Mouse (Mus musculus) neural tube, embryonic 15.5 days (tissue): Measurements from ENCODE around the gene Ube4b. TPM values are rescaled to one million over a fixed set of nuclear protein-coding genes. Genes with fewer than 3 reads are reported as not detected.
A peak's percentile ranks its signal among the peaks of the same experiment; 100 is the strongest.

Source experiments
- ATAC-seq: fragments of 200-750 bp; cut with Nextera tagmentation; 2 replicates; pipeline ENCODE4 v1.8.0; 2017; ENCODE audit warnings: mild to moderate bottlenecking, moderate TSS enrichment, moderate library complexity; ENCODE audit not compliant: low FRiP score
- H3K27ac ChIP-seq: fragments of 300-500 bp; sonication (generic); replicated peaks from 2 replicates; pipeline ENCODE4 v1.5.1; 2015; ENCODE audit warnings: mild to moderate bottlenecking, inconsistent platforms
- H3K27me3 ChIP-seq: fragments of 300-500 bp; sonication (generic); replicated peaks from 2 replicates; pipeline ENCODE4 v1.6.1; 2015; ENCODE audit warnings: inconsistent platforms
- H3K36me3 ChIP-seq: fragments of 300-500 bp; sonication (generic); 2 replicates; pipeline ENCODE4 v1.6.1; 2015; ENCODE audit warnings: inconsistent platforms
- H3K4me1 ChIP-seq: fragments of 300-500 bp; sonication (generic); 2 replicates; pipeline ENCODE4 v1.6.1; 2015; ENCODE audit warnings: inconsistent platforms
- H3K4me2 ChIP-seq: fragments of 300-500 bp; sonication (generic); 2 replicates; pipeline ENCODE4 v1.6.1; 2015; ENCODE audit warnings: inconsistent platforms, mild to moderate bottlenecking, moderate library complexity
- H3K4me3 ChIP-seq: fragments of 300-500 bp; sonication (generic); replicated peaks from 2 replicates; pipeline ENCODE4 v1.5.1; 2015; ENCODE audit warnings: mild to moderate bottlenecking, inconsistent platforms
- H3K9ac ChIP-seq: fragments of 300-500 bp; sonication (generic); replicated peaks from 2 replicates; pipeline ENCODE4 v1.6.1; 2015; ENCODE audit warnings: mild to moderate bottlenecking, inconsistent platforms
- H3K9me3 ChIP-seq: fragments of 300-500 bp; sonication (generic); replicated peaks from 2 replicates; pipeline ENCODE4 v1.6.1; 2016; ENCODE audit warnings: inconsistent platforms
- WGBS: fragments of 180-500 bp; shearing (Covaris S2); methylation state at CpG from one replicate; pipeline ENCODE4 v1.1.7; 2015; ENCODE audit warnings: mixed read lengths; 5-methylcytosine and 5-hydroxymethylcytosine counted together
- polyA plus RNA-seq: library from polyadenylated mRNA; unstranded; fragments of >200 nt; fragmentation: Nextera tagmentation; extraction: Ambion mirVana; gene quantifications from 2 replicates; pipeline ENCODE4 v1.2.1, GENCODE M21; 2015

Ube4b gene
- polyA plus RNA-seq, 1 experiment from 2014 or later, result 54.5 TPM

DNA sequence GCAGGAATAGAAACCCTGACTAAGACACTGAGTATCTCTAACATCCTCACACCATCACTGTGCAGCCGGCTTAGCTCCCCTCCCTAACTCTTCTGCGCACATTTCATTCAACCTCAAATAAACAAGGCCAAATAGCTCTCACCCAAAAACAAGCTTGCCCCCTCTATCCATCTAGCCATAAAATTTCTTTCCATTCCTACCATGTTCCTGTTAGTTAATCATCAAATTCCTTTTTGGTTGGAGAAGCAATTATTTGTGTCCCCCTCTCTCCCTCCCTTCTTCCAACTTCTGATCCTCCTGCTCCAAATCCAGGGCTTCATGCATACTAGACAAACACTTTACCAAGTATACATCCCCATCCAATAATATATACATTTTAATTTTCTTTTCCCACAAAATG is 130.0 kb downstream of the Ube4b start:
- Histone ChIP-seq H3K27ac (no peak overlapping the region), H3K4me2 (no peak overlapping the region), H3K4me3 (no peak overlapping the region), H3K4me1 (peaks cover 31% of the 10 kb centered on the region), H3K27me3 (no peaks in the 10 kb centered on the region), H3K9ac (no peak overlapping the region), H3K9me3 (no peaks in the 10 kb centered on the region), H3K36me3 (no peaks in the 10 kb centered on the region)
- ATAC-seq, result no peak
- 82% methylated on average over 2 of the region's 2 CpGs for WGBS

DNA sequence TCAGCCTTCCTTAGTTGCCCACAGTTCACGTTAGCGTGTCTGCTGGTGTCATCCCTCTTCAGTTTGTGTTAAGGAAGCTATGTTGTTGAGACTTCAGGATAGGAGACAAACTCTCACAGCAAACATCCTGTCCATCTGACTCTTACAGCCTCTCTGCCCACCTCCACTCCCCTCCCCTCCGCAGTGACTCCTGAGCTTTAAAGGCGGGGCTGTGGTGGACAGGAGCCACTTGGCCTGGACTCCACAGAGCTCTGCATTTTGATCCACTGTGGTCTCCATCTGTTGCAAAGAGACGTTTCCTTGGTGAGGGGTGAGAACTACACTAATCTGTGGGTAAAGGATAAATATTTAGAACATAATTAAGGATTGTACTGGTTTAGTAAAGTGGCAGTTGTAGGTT is 133.6 kb downstream of the Ube4b start:
- 78% methylated on average over 5 of the region's 5 CpGs for WGBS
- Histone ChIP-seq H3K4me3 (no peak overlapping the region), H3K36me3 (peaks cover 23% of the 10 kb centered on the region), H3K27ac (no peak overlapping the region), H3K4me1 (peaks cover 24% of the 10 kb centered on the region), H3K4me2 (no peak overlapping the region), H3K9ac (no peak overlapping the region), H3K9me3 (no peaks in the 10 kb centered on the region), H3K27me3 (no peaks in the 10 kb centered on the region)
- no peak for ATAC-seq

DNA sequence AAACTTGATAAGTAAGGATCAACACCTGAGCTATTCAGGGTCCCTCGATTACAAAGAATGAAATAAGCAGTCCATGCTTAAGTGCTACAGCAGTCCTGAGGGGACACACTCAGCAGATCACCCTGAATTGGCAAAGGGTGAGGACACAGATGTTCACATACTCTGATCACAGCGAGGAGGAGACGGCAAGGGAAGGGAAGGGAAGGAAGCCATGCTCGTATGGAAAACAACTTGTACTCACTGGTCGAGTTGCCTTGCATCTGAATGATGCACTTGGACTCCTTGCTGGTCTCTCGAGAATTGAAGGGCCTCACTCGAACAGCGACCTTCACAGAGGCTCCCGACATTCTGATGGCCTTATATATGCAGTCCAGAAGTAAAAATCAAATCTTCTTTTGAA is 135.5 kb downstream of the Ube4b start:
- WGBS, result 72% methylated on average over 9 of the region's 9 CpGs
- no peak overlapping the region for H3K4me3 ChIP-seq
- no peaks in the 10 kb centered on the region for H3K27me3 ChIP-seq
- H3K27ac ChIP-seq, result no peak overlapping the region
- H3K36me3 ChIP-seq, result peaks cover 23% of the 10 kb centered on the region
- no peak overlapping the region for H3K9ac ChIP-seq
- no peak overlapping the region for H3K4me2 ChIP-seq
- H3K4me1 ChIP-seq, result peaks cover 24% of the 10 kb centered on the region
- H3K9me3 ChIP-seq, result no peaks in the 10 kb centered on the region
- no peak for ATAC-seq

DNA sequence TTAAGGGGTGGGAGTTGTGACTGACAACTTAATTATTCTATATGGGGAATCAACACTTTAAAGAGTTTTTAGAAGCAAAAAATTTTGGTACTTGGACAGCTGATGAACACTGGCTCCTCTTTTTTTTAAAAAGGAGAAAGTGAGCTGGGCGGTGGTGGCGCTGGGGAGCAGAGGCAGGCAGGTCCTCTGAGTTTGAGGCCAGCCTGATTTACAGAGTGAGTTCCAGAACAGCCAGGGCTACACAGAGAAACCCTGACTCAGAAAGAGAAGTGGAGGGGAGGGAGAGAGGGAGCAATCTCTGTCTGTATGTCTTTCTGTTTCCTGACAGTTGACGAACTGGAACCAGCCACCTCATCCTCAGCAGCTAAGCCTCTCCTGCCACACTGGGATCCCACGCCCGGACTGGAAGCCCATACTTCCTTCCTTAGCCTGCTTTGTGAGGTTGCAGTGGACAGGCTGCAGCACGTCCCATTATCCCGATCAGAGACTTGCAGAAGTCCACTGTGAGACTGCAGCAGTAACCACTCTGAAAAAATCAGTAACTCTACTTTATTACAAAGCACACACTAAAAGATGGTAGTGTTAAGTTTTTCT is 136.3 kb downstream of the Ube4b start:
- H3K36me3 ChIP-seq, result peaks cover 23% of the 10 kb centered on the region
- no peaks in the 10 kb centered on the region for H3K27me3 ChIP-seq
- 87% methylated on average over 7 of the region's 7 CpGs for WGBS
- H3K4me3 ChIP-seq, result no peak overlapping the region
- no peak overlapping the region for H3K4me2 ChIP-seq
- H3K9me3 ChIP-seq, result no peaks in the 10 kb centered on the region
- peaks cover 22% of the 10 kb centered on the region for H3K4me1 ChIP-seq
- no peak overlapping the region for H3K27ac ChIP-seq
- no peak for ATAC-seq
- H3K9ac ChIP-seq, result no peak overlapping the region

DNA sequence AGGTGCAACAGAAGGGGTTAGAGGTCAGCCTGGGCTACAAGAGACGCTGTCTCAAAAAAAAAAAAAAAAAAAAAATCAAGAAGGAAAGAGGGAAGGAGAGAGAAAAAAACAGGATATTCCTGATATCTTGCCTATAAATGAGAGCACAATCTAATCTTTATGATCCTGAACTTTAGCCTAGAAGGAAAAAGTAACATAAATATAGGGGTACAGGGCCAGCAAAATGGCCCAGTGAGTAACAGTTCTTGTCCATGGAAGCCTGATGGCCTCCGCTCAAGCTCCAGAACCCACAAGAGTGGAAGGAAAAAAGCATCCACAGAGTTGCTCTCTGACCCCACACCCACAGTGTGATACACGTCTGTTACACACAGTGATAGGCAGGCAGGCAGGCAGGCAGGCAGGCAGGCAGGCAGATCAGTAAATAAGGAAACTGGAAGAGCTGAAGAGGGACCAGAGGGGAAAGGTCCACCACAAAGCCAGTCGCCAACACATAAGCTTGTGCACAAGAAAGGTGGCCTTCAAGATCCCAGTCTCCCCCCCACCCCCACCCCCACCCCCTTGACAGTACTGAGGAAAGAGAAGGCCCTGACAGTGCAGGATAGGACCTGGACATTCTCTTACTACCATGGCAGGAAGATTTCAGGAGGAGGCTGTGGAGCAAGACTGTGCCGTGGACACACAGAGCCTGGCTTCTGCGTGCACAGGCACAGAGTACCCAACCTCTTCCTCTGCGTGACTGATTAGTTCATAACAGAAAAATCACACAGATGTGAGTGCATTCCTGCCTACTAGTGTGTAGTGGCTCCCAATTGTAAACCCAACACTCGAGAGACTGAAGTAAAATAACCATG is 140.0 kb downstream of the Ube4b start:
- Histone ChIP-seq H3K4me2 (no peak overlapping the region), H3K27ac (no peak overlapping the region)
- no peak for ATAC-seq

DNA sequence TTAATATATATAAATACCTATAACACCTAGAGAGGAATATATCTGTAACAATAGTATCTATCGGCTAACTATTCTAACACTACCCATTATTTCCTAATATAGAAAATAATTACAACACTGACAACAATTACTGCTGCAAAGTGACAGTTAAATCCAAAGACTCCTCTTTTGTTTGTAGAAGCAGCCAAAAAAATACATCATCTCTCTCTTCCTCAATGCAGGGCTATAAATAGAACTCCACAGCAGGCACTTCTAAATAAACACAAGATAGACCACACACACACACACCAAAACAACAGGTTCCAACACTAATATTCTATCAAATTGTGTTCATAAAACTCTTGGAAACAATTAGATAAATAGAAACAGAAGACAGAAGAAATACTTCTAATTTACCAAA is 140.9 kb downstream of the Ube4b start:
- Histone ChIP-seq H3K9me3 (no peaks in the 10 kb centered on the region), H3K36me3 (peaks cover 17% of the 10 kb centered on the region), H3K4me1 (peaks cover 25% of the 10 kb centered on the region), H3K9ac (no peak overlapping the region), H3K27me3 (no peaks in the 10 kb centered on the region), H3K4me2 (no peak overlapping the region), H3K27ac (no peak overlapping the region), H3K4me3 (no peak overlapping the region)
- no peak for ATAC-seq
- 78% methylated on average over 1 of the region's 1 CpGs for WGBS

More for the DNA sequence above, 140.0 kb downstream of the Ube4b start:
- Histone ChIP-seq H3K9me3 (no peaks in the 10 kb centered on the region), H3K4me3 (no peak overlapping the region), H3K36me3 (peaks cover 23% of the 10 kb centered on the region), H3K4me1 (peaks cover 25% of the 10 kb centered on the region), H3K27me3 (no peaks in the 10 kb centered on the region), H3K9ac (no peak overlapping the region)
- WGBS, result 79% methylated on average over 8 of the region's 8 CpGs

DNA sequence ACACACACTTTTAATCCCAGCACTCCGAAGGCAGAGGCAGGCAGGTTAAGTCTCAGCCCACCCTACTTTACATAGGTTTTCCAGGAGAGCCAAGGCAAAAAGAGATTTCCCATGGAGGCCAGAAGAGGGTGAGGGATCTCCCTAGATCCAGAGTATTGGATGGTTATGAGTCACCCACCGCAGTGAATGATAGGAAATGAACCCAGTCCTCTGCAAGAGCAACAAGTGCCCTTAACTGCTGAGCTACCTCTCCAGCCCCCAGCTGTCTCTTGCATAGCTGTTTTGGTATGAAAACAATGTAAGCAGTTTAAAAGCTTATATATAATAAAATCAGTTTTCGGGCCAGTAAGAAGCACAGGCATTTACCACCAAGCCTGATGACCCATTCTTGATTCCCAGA is 143.5 kb downstream of the Ube4b start:
- H3K27ac ChIP-seq, result 0 out of 2 replicates have a peak overlapping the region, but pooled peaks have one; percentile 13
- no peak for ATAC-seq
- peaks cover 43% of the 10 kb centered on the region for H3K4me1 ChIP-seq

DNA sequence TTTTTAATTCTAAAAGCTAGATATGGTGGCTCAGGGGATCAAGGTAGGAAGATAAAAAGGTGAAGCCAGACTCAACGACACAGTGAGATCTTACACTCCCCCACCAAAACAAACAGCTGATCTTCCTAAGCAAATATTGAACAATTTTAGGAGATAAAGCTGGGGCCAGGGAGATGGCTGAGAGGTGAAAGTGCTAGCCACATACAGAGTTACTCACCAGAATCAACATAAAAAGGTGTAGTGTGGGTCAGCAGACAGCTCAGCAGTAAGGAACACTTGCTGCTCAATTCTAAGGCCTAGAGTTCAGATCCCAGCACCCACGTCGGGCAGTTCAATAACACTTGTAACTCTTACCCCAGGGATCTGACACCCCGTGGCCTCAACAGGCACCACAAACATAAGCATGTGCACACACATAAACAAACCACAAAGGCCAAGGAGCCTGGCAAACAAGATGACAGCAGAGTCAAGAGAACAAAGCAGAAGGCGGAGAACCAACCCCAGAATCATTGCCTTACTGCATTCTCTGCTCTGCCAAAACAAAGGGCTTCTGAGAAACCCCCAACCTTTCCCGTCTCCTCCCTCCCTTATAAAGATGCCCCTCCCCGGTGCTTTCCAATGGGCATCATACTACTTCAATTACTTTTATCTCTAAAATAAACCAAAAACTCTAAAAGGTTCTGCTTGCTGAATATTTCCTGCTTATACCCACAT is 144.4 kb downstream of the Ube4b start:
- ATAC-seq, result no peak

More for the DNA sequence above, 143.5 kb downstream of the Ube4b start:
- no peak overlapping the region for H3K4me2 ChIP-seq
- no peaks in the 10 kb centered on the region for H3K9me3 ChIP-seq
- no peak overlapping the region for H3K4me3 ChIP-seq
- H3K9ac ChIP-seq, result no peak overlapping the region
- H3K27me3 ChIP-seq, result no peaks in the 10 kb centered on the region
- 81% methylated on average over 3 of the region's 3 CpGs for WGBS
- H3K36me3 ChIP-seq, result no peaks in the 10 kb centered on the region

More for the DNA sequence above, 144.4 kb downstream of the Ube4b start:
- Histone ChIP-seq H3K9ac (no peak overlapping the region), H3K27ac (0 out of 2 replicates have a peak overlapping the region, but pooled peaks have one; percentile 13), H3K27me3 (no peaks in the 10 kb centered on the region), H3K36me3 (no peaks in the 10 kb centered on the region), H3K4me3 (no peak overlapping the region), H3K9me3 (no peaks in the 10 kb centered on the region), H3K4me1 (peaks cover 50% of the 10 kb centered on the region), H3K4me2 (no peak overlapping the region)
- 47% methylated on average over 7 of the region's 7 CpGs for WGBS

Other genes starting within 250 kb of the Ube4b start
- gene Kif1b, start 119.1 kb downstream of the Ube4b start, polyA plus RNA-seq, result 102 and 121 TPM in 2 replicates
- 1.1 TPM in 1 of 2 replicates, not detected in the other for gene Rbp7, start 28.2 kb upstream of the Ube4b start, polyA plus RNA-seq
- not detected in 2 replicates for gene Tmem274, start 50.6 kb upstream of the Ube4b start, polyA plus RNA-seq
- 5.8 and 9.0 TPM in 2 replicates for gene Nmnat1, start 58.5 kb upstream of the Ube4b start, polyA plus RNA-seq
- gene Lzic, start 58.5 kb upstream of the Ube4b start, polyA plus RNA-seq, result 37.9 and 40.0 TPM in 2 replicates
- gene Ctnnbip1, start 91.5 kb upstream of the Ube4b start, polyA plus RNA-seq, result 92.7 and 103 TPM in 2 replicates
- gene Clstn1, start 159.7 kb upstream of the Ube4b start, polyA plus RNA-seq, result 142 and 188 TPM in 2 replicates